Mouse (Mus musculus): ENCODE data around the gene Tanc2. TPM values are rescaled to one million over a fixed set of nuclear protein-coding genes. Genes with fewer than 3 reads are reported as not detected.

Gene Tanc2
- polyA plus RNA-seq, 1 experiment from 2014 or later, result 11.0 TPM

- Histone ChIP-seq H3K27ac (no peak overlapping the region), H3K4me3 (ENCODE audit: inconsistent target) (no peak overlapping the region), H3K36me3 (ENCODE audit: inconsistent target) (no peaks in the 10 kb centered on the region), H3K79me2 (ENCODE audit: inconsistent target) (no peaks in the 10 kb centered on the region)
- 92% methylated on average over 4 of the region's 4 CpGs for WGBS (ENCODE audit: missing documents)
These were observed 245.4 kb downstream of the Tanc2 start for GRCm38 (mm10) chr11:105835209-105835608.

GRCm38 (mm10) chr11:105836344-105836891 lies 246.6 kb downstream of the Tanc2 start:
- 94% methylated on average over 6 of the region's 6 CpGs for WGBS (ENCODE audit: missing documents)
- no peak overlapping the region for H3K4me3 ChIP-seq (ENCODE audit: inconsistent target)
- H3K36me3 ChIP-seq (ENCODE audit: inconsistent target), result no peaks in the 10 kb centered on the region
- no peak overlapping the region for H3K27ac ChIP-seq
- no peaks in the 10 kb centered on the region for H3K79me2 ChIP-seq (ENCODE audit: inconsistent target)

GRCm38 (mm10) chr11:105837962-105838361 lies 248.2 kb downstream of the Tanc2 start:
- Histone ChIP-seq H3K4me3 (ENCODE audit: inconsistent target) (no peak overlapping the region), H3K79me2 (ENCODE audit: inconsistent target) (no peaks in the 10 kb centered on the region), H3K36me3 (ENCODE audit: inconsistent target) (no peaks in the 10 kb centered on the region)

GRCm38 (mm10) chr11:105845901-105846300 lies 256.1 kb downstream of the Tanc2 start:
- 50% methylated on average over 1 of the region's 1 CpGs for WGBS (ENCODE audit: missing documents)
- no peaks in the 10 kb centered on the region for H3K36me3 ChIP-seq (ENCODE audit: inconsistent target)
- no peak overlapping the region for H3K4me3 ChIP-seq (ENCODE audit: inconsistent target)
- H3K79me2 ChIP-seq (ENCODE audit: inconsistent target), result no peaks in the 10 kb centered on the region
- H3K27ac ChIP-seq, result no peak overlapping the region

More at GRCm38 (mm10) chr11:105837962-105838361, 248.2 kb downstream of the Tanc2 start:
- H3K27ac ChIP-seq, result no peak overlapping the region

GRCm38 (mm10) chr11:105855504-105855903 lies 265.7 kb downstream of the Tanc2 start:
- H3K36me3 ChIP-seq (ENCODE audit: inconsistent target), result no peaks in the 10 kb centered on the region
- 94% methylated on average over 3 of the region's 3 CpGs for WGBS (ENCODE audit: missing documents)

DNA sequence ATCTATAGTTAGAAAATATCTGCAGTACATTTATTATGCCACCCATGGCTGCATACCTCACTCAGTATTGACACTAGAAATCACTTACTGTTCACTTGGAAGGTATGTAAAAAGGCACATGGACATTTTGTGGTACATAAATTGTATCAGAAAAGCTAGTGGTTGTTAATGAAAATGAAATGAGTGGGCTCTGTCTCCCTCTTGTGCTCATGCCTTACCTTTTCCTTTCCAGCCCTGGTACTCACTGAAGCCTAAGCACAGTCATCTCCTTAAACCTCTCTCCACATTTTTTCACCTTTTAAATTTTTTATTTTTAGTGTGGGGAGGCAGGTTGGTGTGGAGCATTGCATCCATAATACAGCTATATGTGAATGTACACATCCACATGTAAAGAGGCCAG lies 268.3 kb downstream of the Tanc2 start:
- Histone ChIP-seq H3K79me2 (ENCODE audit: inconsistent target) (no peaks in the 10 kb centered on the region), H3K4me3 (ENCODE audit: inconsistent target) (no peak overlapping the region), H3K27ac (no peak overlapping the region), H3K36me3 (ENCODE audit: inconsistent target) (no peaks in the 10 kb centered on the region)

More at GRCm38 (mm10) chr11:105855504-105855903, 265.7 kb downstream of the Tanc2 start:
- H3K27ac ChIP-seq, result no peak overlapping the region
- H3K4me3 ChIP-seq (ENCODE audit: inconsistent target), result no peak overlapping the region
- H3K79me2 ChIP-seq (ENCODE audit: inconsistent target), result no peaks in the 10 kb centered on the region

DNA sequence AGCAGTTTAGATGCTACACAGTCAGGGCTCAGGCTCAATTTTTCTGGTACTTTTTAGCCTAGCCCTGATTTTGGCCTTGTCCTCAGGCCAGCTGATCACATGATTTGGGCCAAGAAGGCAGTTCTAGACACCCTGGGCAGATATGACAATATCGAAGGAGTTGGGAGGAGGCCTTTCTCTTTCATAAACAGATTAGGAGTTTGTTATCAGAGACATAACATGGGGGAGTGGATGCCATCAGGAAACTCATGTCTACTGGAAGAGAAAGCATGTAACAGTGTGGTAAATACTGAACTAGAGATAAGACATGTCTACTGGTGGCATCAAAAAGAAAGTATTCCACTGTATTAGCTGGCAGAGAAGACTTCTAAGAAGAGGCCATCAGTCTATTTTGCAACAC lies 295.8 kb downstream of the Tanc2 start:
- no peaks in the 10 kb centered on the region for H3K79me2 ChIP-seq (ENCODE audit: inconsistent target)
- H3K27ac ChIP-seq, result no peak overlapping the region
- H3K36me3 ChIP-seq (ENCODE audit: inconsistent target), result no peaks in the 10 kb centered on the region
- 91% methylated on average over 1 of the region's 1 CpGs for WGBS (ENCODE audit: missing documents)
- H3K4me3 ChIP-seq (ENCODE audit: inconsistent target), result no peak overlapping the region

DNA sequence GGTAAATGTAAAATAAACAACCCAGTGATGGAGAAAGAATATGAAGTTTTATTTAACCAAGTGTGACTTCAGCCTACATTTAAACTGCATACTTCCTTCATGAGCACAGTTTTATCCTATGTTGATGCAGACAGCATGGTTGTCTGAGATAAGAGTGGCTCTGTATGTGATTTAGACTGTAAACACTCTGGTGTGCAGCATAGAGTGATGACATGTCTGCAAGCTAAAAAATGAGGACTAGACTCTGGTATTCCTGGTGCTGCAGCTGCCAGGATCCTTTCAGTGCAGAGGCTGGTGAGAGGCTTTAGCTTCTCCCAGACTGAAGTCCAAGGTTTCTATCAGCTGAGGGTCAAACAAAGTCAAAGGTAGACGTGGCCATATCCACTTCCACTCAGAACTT lies 297.5 kb downstream of the Tanc2 start:
- no peak overlapping the region for H3K27ac ChIP-seq
- H3K79me2 ChIP-seq (ENCODE audit: inconsistent target), result no peaks in the 10 kb centered on the region
- H3K36me3 ChIP-seq (ENCODE audit: inconsistent target), result no peaks in the 10 kb centered on the region
- 86% methylated on average over 1 of the region's 1 CpGs for WGBS (ENCODE audit: missing documents)
- H3K4me3 ChIP-seq (ENCODE audit: inconsistent target), result no peak overlapping the region

DNA sequence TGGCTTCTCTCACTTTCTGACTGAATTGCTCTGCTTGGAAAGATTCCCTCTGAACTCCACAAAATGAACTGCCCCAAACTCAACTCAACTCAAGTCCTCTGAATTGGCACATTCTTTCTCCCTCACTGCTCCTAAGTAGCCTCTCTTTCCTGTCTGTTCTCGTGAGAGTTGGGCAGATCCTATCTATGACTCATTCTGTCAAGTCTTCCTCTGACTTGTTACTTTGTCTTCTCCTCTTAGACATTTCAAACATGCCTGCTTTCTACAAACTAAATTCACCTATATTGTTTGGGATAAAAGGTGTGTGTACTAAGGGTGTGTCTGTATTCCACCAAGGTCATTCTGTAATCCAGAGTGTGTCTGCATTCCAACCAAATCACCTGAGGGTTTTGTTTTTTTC lies 309.4 kb downstream of the Tanc2 start:
- WGBS (ENCODE audit: missing documents), result 55% methylated on average over 1 of the region's 1 CpGs
- Histone ChIP-seq H3K79me2 (ENCODE audit: inconsistent target) (no peaks in the 10 kb centered on the region), H3K4me3 (ENCODE audit: inconsistent target) (no peak overlapping the region), H3K27ac (no peak overlapping the region), H3K36me3 (ENCODE audit: inconsistent target) (no peaks in the 10 kb centered on the region; the same call in 1 of the 2 replicates)

DNA sequence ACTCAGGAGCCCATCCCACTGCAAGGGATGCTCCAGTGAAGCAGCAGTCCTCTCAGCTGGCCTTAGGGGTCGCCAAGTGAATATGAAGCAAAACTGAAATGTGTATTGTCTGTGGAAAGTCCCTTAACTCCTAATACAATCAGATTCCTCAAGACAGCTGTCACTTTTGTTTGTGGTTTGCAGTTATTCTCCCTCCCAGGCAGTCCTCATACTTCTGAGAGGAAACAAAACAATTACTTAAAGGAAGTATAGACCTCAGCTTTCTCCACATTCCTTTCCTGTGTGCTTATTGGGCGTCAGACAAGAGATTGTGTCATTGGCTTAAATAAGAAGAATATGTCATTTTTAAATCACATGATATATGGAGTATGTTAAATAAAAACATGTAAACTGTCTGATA lies 311.7 kb downstream of the Tanc2 start:
- WGBS (ENCODE audit: missing documents), result 16% methylated on average over 2 of the region's 2 CpGs
- Histone ChIP-seq H3K36me3 (ENCODE audit: inconsistent target) (no peaks in the 10 kb centered on the region; the same call in 1 of the 2 replicates), H3K79me2 (ENCODE audit: inconsistent target) (no peaks in the 10 kb centered on the region), H3K27ac (peak overlapping the region; percentile 77), H3K4me3 (ENCODE audit: inconsistent target) (peak overlapping the region; percentile 22)

DNA sequence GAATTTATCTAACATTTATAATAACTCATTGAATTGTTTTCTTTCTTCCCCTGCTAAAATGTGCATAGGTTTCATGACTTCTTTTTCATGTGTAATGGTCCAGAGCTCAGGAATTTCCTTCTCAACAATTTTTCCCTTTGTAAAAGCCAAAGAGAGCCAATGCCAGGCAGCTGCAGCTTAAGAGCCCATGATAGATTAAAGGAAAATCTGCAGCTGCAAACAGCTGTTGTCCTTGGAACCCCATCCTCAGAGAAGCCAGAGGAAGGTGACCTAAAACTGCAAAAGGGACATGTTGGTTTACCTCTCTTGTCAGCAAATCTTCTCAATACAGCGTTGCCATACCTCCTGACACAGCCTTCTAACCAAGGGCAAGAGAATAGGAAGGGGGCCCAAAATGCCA lies 313.2 kb downstream of the Tanc2 start:
- Histone ChIP-seq H3K36me3 (ENCODE audit: inconsistent target) (no peaks in the 10 kb centered on the region), H3K27ac (no peak overlapping the region), H3K79me2 (ENCODE audit: inconsistent target) (no peaks in the 10 kb centered on the region), H3K4me3 (ENCODE audit: inconsistent target) (no peak overlapping the region)
- WGBS (ENCODE audit: missing documents), result 100% methylated on average over 1 of the region's 1 CpGs

DNA sequence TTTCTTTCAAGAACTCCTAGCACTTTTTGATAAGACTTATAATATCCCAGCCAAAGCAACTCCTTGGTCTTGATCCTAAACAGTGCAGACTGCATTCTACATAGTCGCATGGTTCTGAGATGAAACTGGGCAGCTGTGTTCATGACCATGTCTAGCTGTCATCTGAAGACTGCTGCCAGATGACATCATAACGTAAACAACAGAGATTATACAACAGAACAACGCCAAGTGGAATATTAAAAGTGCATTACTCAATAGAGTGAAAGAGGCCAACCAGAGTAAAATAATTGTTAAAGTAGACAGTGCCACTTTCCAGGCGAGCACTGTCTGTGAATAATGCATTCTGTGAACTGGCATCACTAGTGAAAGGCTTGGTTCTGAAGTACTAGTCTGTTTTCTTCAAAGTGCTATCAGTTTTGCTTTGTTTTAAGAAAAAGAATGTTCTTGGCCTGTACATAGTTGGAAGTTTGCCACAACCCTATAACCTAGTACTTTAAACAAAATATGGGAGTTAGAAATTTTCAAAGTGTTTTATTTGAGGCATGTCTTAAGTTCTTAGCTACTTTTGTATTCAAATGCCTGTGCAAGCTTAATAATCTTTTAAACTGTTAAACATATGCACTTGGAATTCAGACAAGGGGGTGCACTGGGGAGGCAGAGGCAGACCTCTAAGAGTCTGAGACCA lies 315.9 kb downstream of the Tanc2 start:
- Histone ChIP-seq H3K27ac (no peak overlapping the region), H3K4me3 (ENCODE audit: inconsistent target) (no peak overlapping the region), H3K36me3 (ENCODE audit: inconsistent target) (no peaks in the 10 kb centered on the region), H3K79me2 (ENCODE audit: inconsistent target) (no peaks in the 10 kb centered on the region)
- 88% methylated on average over 4 of the region's 4 CpGs for WGBS (ENCODE audit: missing documents)

- Histone ChIP-seq H3K36me3 (ENCODE audit: inconsistent target) (no peaks in the 10 kb centered on the region), H3K79me2 (ENCODE audit: inconsistent target) (no peaks in the 10 kb centered on the region), H3K4me3 (ENCODE audit: inconsistent target) (no peak overlapping the region), H3K27ac (no peak overlapping the region)
- WGBS (ENCODE audit: missing documents), result 85% methylated on average over 1 of the region's 1 CpGs
These were observed 317.6 kb downstream of the Tanc2 start for GRCm38 (mm10) chr11:105907381-105907780.

DNA sequence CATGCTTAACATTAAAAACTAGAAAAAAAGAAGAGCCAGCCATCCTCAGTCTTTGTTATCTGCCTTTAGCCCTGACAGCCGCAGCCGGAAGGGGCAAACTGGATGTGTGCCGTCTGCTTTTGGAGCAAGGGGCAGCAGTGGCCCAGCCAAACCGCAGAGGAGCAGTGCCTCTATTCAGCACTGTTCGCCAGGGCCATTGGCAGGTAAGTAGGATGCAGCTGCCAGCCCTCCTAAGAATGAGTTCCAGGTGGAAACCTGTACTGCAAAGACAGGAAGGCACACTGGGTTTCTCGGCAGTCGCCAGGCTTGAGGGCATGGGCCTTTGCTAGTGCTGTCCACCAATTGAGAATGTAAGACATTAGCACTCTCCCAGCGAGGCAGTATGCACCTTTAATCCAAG lies 319.1 kb downstream of the Tanc2 start:
- Histone ChIP-seq H3K27ac (no peak overlapping the region), H3K36me3 (ENCODE audit: inconsistent target) (peaks cover 12% of the 10 kb centered on the region; the same call in 1 of the 2 replicates), H3K4me3 (ENCODE audit: inconsistent target) (no peak overlapping the region), H3K79me2 (ENCODE audit: inconsistent target) (no peaks in the 10 kb centered on the region)
- WGBS (ENCODE audit: missing documents), result 93% methylated on average over 8 of the region's 8 CpGs

GRCm38 (mm10) chr11:105909617-105910016 lies 319.8 kb downstream of the Tanc2 start:
- Histone ChIP-seq H3K36me3 (ENCODE audit: inconsistent target) (peaks cover 18% of the 10 kb centered on the region; the same call in 1 of the 2 replicates), H3K4me3 (ENCODE audit: inconsistent target) (no peak overlapping the region), H3K79me2 (ENCODE audit: inconsistent target) (no peaks in the 10 kb centered on the region), H3K27ac (no peak overlapping the region)
- 69% methylated on average over 2 of the region's 2 CpGs for WGBS (ENCODE audit: missing documents)

DNA sequence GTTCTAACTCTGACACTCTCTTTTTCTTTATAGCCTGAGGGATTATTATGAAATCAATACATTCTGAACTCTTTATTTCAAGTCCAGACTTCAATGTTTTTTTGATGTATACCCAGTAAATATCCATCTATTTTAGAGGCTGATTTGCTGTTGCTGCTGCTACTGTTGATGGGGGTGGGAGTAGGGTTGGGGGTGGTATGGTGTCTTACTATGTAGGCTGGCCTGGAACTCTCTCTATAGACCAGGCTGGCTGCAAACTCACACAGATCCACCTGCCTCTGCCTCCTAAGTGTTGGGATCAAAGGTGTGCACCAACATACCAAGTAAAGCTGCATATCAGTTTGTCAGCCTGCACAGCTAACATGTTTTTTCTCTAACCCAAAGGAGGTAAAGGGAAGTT lies 321.4 kb downstream of the Tanc2 start:
- Histone ChIP-seq H3K79me2 (ENCODE audit: inconsistent target) (no peaks in the 10 kb centered on the region), H3K27ac (no peak overlapping the region), H3K36me3 (ENCODE audit: inconsistent target) (peaks cover 20% of the 10 kb centered on the region; the same call in 1 of the 2 replicates), H3K4me3 (ENCODE audit: inconsistent target) (no peak overlapping the region)

All from macrophage (primary cell).